Mouse (Mus musculus) embryonic fibroblast, embryonic 13.5 days (primary cell): ENCODE data around the gene BC004004. TPM values are rescaled to one million over a fixed set of nuclear protein-coding genes. Genes with fewer than 3 reads are reported as not detected.
"Not testable (repeated sequence)": the region's sequence is repeated elsewhere in the genome, so short reads cannot be mapped to it uniquely, and the experiment has no call there.

Experiments
- H3K27ac ChIP-seq: 2 replicates; pipeline ENCODE4 v1.5.1; 2012; ENCODE audit warnings: low read length, control low read depth, inconsistent platforms; ENCODE audit not compliant: insufficient read depth
- H3K4me1 ChIP-seq: 2 replicates; pipeline ENCODE4 v1.6.1; 2011; ENCODE audit warnings: low read length; ENCODE audit not compliant: control insufficient read depth, insufficient read depth
- H3K4me3 ChIP-seq: 2 replicates; pipeline ENCODE4 v1.5.1; 2011; ENCODE audit warnings: mild to moderate bottlenecking, control low read depth, low read length; ENCODE audit not compliant: insufficient read depth
- CTCF ChIP-seq: IDR thresholded peaks from 2 replicates; pipeline ENCODE4 v1.5.1; 2011; ENCODE audit warnings: mild to moderate bottlenecking, control low read depth, low read length, moderate library complexity, borderline replicate concordance; ENCODE audit not compliant: insufficient read depth
- POLR2A ChIP-seq: IDR thresholded peaks from 2 replicates; pipeline ENCODE4 v1.6.1; 2011; ENCODE audit warnings: low read depth, mild to moderate bottlenecking, control low read depth, low read length, moderate library complexity
- polyA plus RNA-seq: library from polyadenylated mRNA; stranded (reverse); fragments of >200 nt; gene quantifications from 2 replicates; pipeline ENCODE4 v1.2.4, GENCODE M21; 2011; ENCODE audit warnings: low read depth; ENCODE audit not compliant: missing spikeins, insufficient read length

The BC004004 gene
- polyA plus RNA-seq, 1 experiment: 112 TPM

- no peak overlapping the region for H3K27ac ChIP-seq
Measured at GRCm38 (mm10) chr17:29343241-29343640, 74.7 kb downstream of the BC004004 start.

GRCm38 (mm10) chr17:29345272-29345671 is 76.7 kb downstream of the BC004004 start:
- Histone ChIP-seq H3K27ac (no peak overlapping the region), H3K4me1 (peaks cover 27% of the 10 kb centered on the region), H3K4me3 (no peak overlapping the region)
- TF ChIP-seq CTCF: no peak
- no peak for TF ChIP-seq POLR2A

More at GRCm38 (mm10) chr17:29343241-29343640, 74.7 kb downstream of the BC004004 start:
- Histone ChIP-seq H3K4me1 (peaks cover 26% of the 10 kb centered on the region), H3K4me3 (no peak overlapping the region)
- TF ChIP-seq CTCF: no peak
- TF ChIP-seq POLR2A: no peak

- H3K4me3 ChIP-seq: peak overlapping the region; percentile 94
- peak overlapping the region; percentile 74 for H3K27ac ChIP-seq
- TF ChIP-seq CTCF: no peak
- no peak; the same call in 1 of the 2 replicates for TF ChIP-seq POLR2A
- H3K4me1 ChIP-seq: peaks cover 19% of the 10 kb centered on the region
Measured at GRCm38 (mm10) chr17:29346496-29347125, 78.0 kb downstream of the BC004004 start.

GRCm38 (mm10) chr17:29347126-29347644 is 78.6 kb downstream of the BC004004 start:
- Histone ChIP-seq H3K4me1 (peaks cover 17% of the 10 kb centered on the region), H3K4me3 (peak overlapping the region; percentile 94), H3K27ac (peak overlapping the region; percentile 74)
- TF ChIP-seq POLR2A: no peak; the same call in 1 of the 2 replicates
- TF ChIP-seq CTCF: no peak

GRCm38 (mm10) chr17:29347645-29348256 is 79.2 kb downstream of the BC004004 start, which contains the start of gene Mtch1:
Mtch1 (minus strand) TSS chr17:29347934.
- peak within 1 kb of the TSS; percentile 94 for H3K4me3 ChIP-seq
- TF ChIP-seq CTCF: no peak
- peak; percentile 93 for TF ChIP-seq POLR2A
- peak within 1 kb of the TSS; percentile 74 for H3K27ac ChIP-seq
- peaks cover 11% of the 10 kb centered on the region for H3K4me1 ChIP-seq

GRCm38 (mm10) chr17:29348996-29349395 is 80.4 kb downstream of the BC004004 start:
- no peak overlapping the region for H3K4me3 ChIP-seq
- TF ChIP-seq CTCF (no peak), POLR2A (no peak)
- no peak overlapping the region for H3K27ac ChIP-seq
- H3K4me1 ChIP-seq: peaks cover 4% of the 10 kb centered on the region; the same call in 1 of the 2 replicates

GRCm38 (mm10) chr17:29351056-29351455 is 82.5 kb downstream of the BC004004 start:
- not testable (repeated sequence) for H3K27ac ChIP-seq, H3K4me1 ChIP-seq, H3K4me3 ChIP-seq

GRCm38 (mm10) chr17:29355461-29355840 is 86.9 kb downstream of the BC004004 start:
- Histone ChIP-seq H3K27ac (no peak overlapping the region), H3K4me1 (no peaks in the 10 kb centered on the region), H3K4me3 (no peak overlapping the region)
- TF ChIP-seq CTCF (no peak), POLR2A (no peak)

- no peaks in the 10 kb centered on the region for H3K4me1 ChIP-seq
- H3K27ac ChIP-seq: no peak overlapping the region
- TF ChIP-seq POLR2A (no peak), CTCF (no peak)
- no peak overlapping the region for H3K4me3 ChIP-seq
Measured at GRCm38 (mm10) chr17:29355841-29356478, 87.4 kb downstream of the BC004004 start.

- Histone ChIP-seq H3K4me1 (no peaks in the 10 kb centered on the region), H3K27ac (no peak overlapping the region), H3K4me3 (no peak overlapping the region)
- no peak for TF ChIP-seq POLR2A
- no peak for TF ChIP-seq CTCF
Measured at GRCm38 (mm10) chr17:29356479-29356856, 87.9 kb downstream of the BC004004 start.
